Mouse (Mus musculus): Measurements from ENCODE around the gene E4f1. TPM values are rescaled to one million over a fixed set of nuclear protein-coding genes. Genes with fewer than 3 reads are reported as not detected.

Gene E4f1
- polyA plus RNA-seq, 1 experiment from 2014 or later, result 41.9 TPM

DNA sequence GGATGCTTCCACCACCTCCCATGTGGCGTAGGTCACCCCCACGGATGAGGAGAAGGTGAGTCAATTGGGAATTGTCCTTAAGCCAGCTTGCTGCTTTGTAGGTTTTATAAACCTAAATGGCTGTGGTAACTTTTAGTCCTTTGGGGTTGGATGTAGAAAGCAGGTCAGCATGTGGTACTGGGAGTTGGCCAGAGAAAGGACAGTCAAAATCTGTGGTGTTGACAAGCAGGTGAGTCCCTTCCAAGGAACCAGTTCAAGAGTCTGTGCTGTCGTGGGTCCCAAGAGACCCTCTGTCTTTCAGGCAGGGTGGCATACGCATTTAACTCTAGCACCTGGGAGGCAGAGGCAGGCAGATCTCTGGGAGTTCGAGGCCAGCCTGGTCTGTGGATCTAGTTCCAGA lies 45.6 kb downstream of the E4f1 start:
- H3K9ac ChIP-seq (replicated peaks), result no peak overlapping the region
- no peak overlapping the region for H3K27ac ChIP-seq (replicated peaks)
- H3K9me3 ChIP-seq, result no peaks in the 10 kb centered on the region
- peaks cover 56% of the 10 kb centered on the region for H3K36me3 ChIP-seq
- 92% methylated on average over 5 of the region's 5 CpGs for WGBS
- no peaks in the 10 kb centered on the region for H3K27me3 ChIP-seq
- no peak overlapping the region for H3K4me3 ChIP-seq
- ATAC-seq (ENCODE audit: low FRiP score, low read depth), result no peak
- peaks cover 12% of the 10 kb centered on the region for H3K4me1 ChIP-seq
- no peak overlapping the region for H3K4me2 ChIP-seq (replicated peaks)

DNA sequence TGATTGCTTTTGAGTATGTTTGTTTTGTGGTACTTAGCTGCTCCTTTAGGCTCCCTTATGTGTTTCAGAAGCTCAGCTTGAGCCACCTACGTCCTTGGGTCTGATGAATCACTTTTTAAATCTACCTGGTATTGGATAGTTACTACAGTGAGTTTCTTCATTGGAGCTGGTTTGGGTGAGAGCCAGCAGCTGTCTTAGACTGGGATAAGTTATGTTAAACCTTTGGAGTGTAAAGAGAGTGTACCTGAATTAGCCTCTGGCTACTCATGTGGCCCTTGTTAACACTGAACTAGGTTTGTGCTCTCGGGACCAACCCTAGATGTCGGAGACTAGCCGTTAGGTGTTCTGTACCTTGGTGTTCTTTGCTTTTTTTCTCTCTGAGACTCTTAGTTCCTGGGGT lies 47.0 kb downstream of the E4f1 start:
- WGBS, result 91% methylated on average over 4 of the region's 4 CpGs
- ATAC-seq (ENCODE audit: low FRiP score, low read depth), result no peak
- H3K9ac ChIP-seq (replicated peaks), result no peak overlapping the region
- H3K4me1 ChIP-seq, result peaks cover 10% of the 10 kb centered on the region
- H3K4me2 ChIP-seq (replicated peaks), result no peak overlapping the region
- H3K4me3 ChIP-seq, result no peak overlapping the region
- peaks cover 70% of the 10 kb centered on the region for H3K36me3 ChIP-seq
- no peak overlapping the region for H3K27ac ChIP-seq (replicated peaks)
- H3K27me3 ChIP-seq, result no peaks in the 10 kb centered on the region
- H3K9me3 ChIP-seq, result no peaks in the 10 kb centered on the region

DNA sequence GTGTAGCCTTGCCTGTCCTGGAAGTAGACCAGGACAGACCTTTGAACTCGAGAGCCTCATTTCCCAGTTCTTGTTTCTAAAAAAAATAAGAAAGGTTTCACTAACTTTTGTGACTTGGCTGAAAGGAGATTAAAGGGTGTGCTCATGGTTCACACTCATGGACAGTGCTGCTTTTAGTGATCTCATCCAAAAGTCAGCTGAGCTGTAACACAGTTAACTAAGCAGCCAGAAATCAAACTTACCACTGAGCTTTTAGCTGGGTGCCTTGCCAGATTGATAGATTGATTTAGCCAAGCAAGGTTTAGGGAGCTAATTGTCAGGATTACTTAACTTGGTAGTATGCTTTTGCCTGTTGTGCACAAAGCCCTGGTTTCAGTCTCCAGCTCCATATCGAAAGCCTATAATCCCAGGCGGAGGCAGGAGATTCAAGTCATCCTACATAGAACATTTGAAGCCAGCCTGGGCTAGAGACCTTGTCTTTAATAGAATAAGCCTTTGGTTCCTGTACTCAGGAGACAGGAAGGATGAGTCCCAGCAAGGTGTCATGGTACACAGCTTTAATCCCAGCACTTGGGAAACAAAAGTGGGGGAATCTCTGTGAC lies 54.0 kb downstream of the E4f1 start:
- Histone ChIP-seq H3K36me3 (peaks cover 50% of the 10 kb centered on the region), H3K4me2 (replicated peaks) (peak overlapping the region; percentile 98), H3K9ac (replicated peaks) (no peak overlapping the region; the same call in 1 of the 2 replicates), H3K27me3 (no peaks in the 10 kb centered on the region), H3K4me3 (peak overlapping the region; percentile 88), H3K4me1 (peaks cover 35% of the 10 kb centered on the region), H3K27ac (replicated peaks) (no peak overlapping the region), H3K9me3 (no peaks in the 10 kb centered on the region)
- no peak for ATAC-seq (ENCODE audit: low FRiP score, low read depth)
- 90% methylated on average over 3 of the region's 3 CpGs for WGBS

DNA sequence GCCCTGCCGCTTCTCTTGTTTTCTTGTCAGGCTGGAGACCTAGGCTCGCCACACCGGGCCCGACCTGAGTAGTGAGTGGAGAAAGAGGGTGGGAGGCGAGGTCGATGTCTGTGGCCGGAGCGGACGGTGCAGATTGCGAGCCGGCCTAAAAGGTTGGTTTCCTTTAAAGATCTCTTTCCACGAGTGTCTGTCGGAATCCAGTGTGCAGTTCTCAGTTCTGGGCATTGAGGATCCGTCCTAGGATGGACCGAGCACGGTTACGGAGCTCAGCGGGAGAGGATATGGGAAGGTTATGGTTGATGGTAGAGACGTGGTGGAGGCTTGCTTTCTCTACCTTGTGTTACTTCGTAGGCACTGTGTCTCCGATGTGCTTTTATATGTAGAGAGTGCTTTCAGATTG lies 55.1 kb downstream of the E4f1 start:
- H3K4me3 ChIP-seq, result peak overlapping the region; percentile 88
- H3K27ac ChIP-seq (replicated peaks), result peak overlapping the region; percentile 93
- peaks cover 50% of the 10 kb centered on the region for H3K36me3 ChIP-seq
- peaks cover 35% of the 10 kb centered on the region for H3K4me1 ChIP-seq
- ATAC-seq (ENCODE audit: low FRiP score, low read depth), result no peak; the same call in 1 of the 2 replicates
- WGBS, result under 1% methylated on average over 21 of the region's 21 CpGs
- peak overlapping the region; percentile 98 for H3K4me2 ChIP-seq (replicated peaks)
- peak overlapping the region; percentile 94 for H3K9ac ChIP-seq (replicated peaks)
- no peaks in the 10 kb centered on the region for H3K27me3 ChIP-seq
- H3K9me3 ChIP-seq, result no peaks in the 10 kb centered on the region

DNA sequence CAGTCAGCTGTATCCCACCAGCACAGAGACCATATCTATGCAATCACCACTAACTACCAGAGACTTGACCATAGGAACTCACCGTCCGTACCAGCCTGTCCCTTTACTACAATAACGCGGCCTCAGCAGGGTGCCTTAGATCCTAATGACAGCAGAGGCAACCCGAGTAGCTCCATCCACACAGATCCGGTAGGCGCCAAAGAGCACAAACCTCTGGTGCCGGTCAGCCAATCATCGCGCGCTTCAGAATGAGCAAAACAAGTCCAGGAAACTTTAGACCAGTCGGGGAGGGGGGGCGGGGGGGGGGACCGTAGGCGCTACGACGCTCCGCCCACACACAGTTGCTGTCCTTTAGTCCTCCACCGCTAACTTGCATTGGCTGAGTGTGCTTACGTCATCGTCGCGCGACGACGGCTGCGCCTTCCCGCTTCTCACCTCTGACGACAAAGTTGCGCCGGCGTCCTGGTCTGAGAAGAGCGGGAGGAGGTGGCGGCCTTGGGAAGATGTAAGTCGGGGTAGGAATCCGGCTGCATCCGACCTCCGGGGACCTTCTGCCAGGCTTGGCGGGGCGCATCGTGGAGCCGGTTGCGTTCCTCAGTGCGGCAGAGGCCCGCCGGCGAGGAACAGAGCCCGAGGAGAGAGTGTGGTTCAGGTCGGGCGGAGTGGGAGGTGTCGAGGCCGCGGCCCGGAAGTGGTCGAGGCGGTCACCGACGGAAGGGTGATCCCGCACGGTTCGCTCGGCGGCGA lies 55.7 kb downstream of the E4f1 start, which contains the start of gene Rnps1:
TSS of gene Rnps1 (plus strand) at position 336 of the 747 bp plus-strand sequence.
- peak within 1 kb of the TSS; percentile 98 for H3K4me2 ChIP-seq (replicated peaks)
- WGBS, result under 1% methylated on average over 64 of the region's 64 CpGs
- H3K4me3 ChIP-seq, result peak within 1 kb of the TSS; percentile 88
- H3K36me3 ChIP-seq, result peaks cover 50% of the 10 kb centered on the region
- no peaks in the 10 kb centered on the region for H3K27me3 ChIP-seq
- no peaks in the 10 kb centered on the region for H3K9me3 ChIP-seq
- H3K4me1 ChIP-seq, result peaks cover 35% of the 10 kb centered on the region
- ATAC-seq (ENCODE audit: low FRiP score, low read depth), result peak; percentile 96
- peak within 1 kb of the TSS; percentile 94 for H3K9ac ChIP-seq (replicated peaks)
- H3K27ac ChIP-seq (replicated peaks), result peak within 1 kb of the TSS; percentile 93

DNA sequence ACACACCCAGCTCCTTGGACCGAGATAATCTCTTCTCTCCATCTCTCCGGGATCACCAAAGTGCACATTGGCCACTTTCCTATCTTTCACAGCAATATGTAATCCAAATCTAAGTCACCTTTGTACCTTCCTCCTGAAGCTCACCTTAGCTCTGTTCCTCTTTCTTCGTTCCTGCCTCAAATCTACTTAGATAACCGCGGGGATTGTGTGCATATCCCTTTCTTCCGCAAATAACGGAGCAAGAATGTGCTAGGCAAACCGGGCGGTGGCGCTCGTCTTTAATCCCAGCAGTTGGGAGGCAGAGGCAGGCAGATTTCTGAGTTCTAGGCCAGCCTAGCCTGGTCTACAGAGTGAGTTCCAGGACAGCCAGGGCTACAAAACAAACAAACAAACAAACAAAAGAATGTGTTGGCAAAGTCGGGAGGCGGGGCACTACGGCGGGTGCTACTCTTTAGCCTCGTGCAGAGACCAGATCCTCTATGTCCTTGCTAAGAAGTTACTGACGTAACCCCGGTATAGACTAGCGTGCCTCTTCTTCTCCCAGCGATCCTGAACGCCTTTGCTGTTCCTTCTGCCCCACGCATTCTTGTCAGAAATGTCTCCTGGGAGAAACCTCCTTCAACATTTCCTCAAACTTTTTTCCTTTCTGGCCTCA lies 56.4 kb downstream of the E4f1 start:
- H3K27ac ChIP-seq (replicated peaks), result peak overlapping the region; percentile 93
- H3K4me3 ChIP-seq, result peak overlapping the region; percentile 88
- no peaks in the 10 kb centered on the region for H3K27me3 ChIP-seq
- H3K36me3 ChIP-seq, result peaks cover 50% of the 10 kb centered on the region
- H3K4me2 ChIP-seq (replicated peaks), result peak overlapping the region; percentile 98
- H3K4me1 ChIP-seq, result peaks cover 35% of the 10 kb centered on the region
- 36% methylated on average over 22 of the region's 22 CpGs for WGBS
- peak overlapping the region; percentile 68 for H3K9ac ChIP-seq (replicated peaks)
- H3K9me3 ChIP-seq, result no peaks in the 10 kb centered on the region
- ATAC-seq (ENCODE audit: low FRiP score, low read depth), result peak; percentile 36

DNA sequence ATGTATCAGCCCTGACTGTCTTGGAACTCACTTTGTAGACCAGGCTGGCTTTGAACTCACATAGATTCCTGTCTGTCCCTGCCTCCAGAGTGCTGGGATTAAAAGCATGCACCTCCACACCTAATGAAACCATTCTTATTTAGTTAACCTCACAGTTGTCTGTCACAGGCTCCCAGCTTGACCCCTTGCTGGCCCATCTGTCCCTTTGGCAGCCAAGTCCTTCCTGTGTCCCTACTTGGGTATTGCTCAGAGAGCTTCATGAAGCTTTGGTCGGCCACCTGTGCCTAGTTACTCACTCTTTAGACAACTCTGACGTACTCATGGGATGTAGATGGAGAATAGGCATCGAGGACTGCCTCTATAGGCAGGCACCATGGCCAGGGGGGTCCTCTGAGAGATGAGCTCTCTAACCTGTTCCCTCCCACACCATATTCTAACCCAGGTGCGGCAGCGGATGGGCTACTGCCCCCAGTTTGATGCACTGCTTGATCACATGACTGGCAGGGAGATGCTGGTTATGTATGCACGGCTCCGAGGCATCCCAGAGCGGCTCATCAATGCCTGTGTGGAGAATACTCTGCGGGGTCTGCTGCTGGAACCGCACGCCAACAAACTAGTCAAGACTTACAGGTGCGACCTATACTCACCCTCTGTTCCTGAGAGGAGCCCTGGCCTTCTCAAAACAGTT lies 62.9 kb downstream of the E4f1 start:
- Histone ChIP-seq H3K4me1 (no peaks in the 10 kb centered on the region; the same call in 1 of the 2 replicates), H3K9me3 (no peaks in the 10 kb centered on the region), H3K27ac (replicated peaks) (no peak overlapping the region), H3K4me3 (no peak overlapping the region), H3K9ac (replicated peaks) (no peak overlapping the region), H3K4me2 (replicated peaks) (no peak overlapping the region), H3K27me3 (no peaks in the 10 kb centered on the region), H3K36me3 (peaks cover 89% of the 10 kb centered on the region)
- no peak for ATAC-seq (ENCODE audit: low FRiP score, low read depth)
- 85% methylated on average over 12 of the region's 12 CpGs for WGBS

DNA sequence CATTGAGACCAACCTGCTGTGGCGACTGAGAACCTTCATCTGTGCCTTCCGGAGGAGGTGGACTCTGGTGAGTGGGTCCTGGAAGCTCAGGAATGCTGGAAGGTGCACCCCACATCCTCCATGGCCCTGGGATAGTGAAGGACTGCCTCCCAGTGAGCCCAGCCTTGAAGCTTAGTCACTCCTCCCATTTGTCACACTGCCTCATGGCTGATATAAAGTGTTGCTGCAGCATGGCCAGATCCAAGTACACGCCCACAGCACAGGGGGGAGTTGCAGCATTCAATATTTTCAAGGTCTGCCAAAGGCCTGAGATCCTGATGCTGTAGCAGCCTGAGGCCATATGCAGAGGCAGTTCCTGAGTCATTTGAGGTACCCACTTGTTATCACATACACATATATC lies 67.7 kb downstream of the E4f1 start:
- no peaks in the 10 kb centered on the region for H3K4me1 ChIP-seq
- H3K27ac ChIP-seq (replicated peaks), result no peak overlapping the region
- H3K36me3 ChIP-seq, result peaks cover 84% of the 10 kb centered on the region
- H3K9ac ChIP-seq (replicated peaks), result no peak overlapping the region
- WGBS, result 84% methylated on average over 3 of the region's 3 CpGs
- H3K4me3 ChIP-seq, result no peak overlapping the region
- H3K9me3 ChIP-seq, result no peaks in the 10 kb centered on the region
- no peak for ATAC-seq (ENCODE audit: low FRiP score, low read depth)
- H3K4me2 ChIP-seq (replicated peaks), result no peak overlapping the region
- H3K27me3 ChIP-seq, result no peaks in the 10 kb centered on the region

DNA sequence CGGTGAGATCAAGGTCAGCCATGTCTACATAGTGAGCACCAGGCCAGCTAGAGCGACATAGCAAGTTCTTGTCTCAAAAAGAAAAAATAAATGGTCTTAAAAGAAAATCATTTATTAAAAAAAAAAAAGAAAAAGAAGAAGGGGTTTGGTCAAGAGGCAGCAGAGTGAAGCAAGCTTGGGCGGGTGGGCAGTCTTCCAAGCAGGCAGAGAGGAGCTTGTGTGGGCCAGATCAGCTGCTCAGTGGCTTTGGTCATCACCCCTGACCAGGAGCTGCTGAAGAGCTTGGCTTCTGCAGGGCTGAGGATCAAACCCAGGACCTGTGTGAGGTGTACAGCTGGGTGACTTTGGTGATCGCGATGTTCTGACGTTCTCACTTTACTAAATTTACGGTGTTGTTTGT lies 75.7 kb downstream of the E4f1 start:
- no peak for ATAC-seq (ENCODE audit: low FRiP score, low read depth)
- no peak overlapping the region for H3K9ac ChIP-seq (replicated peaks)
- H3K4me3 ChIP-seq, result no peak overlapping the region
- no peaks in the 10 kb centered on the region for H3K9me3 ChIP-seq
- H3K36me3 ChIP-seq, result peaks cover 26% of the 10 kb centered on the region; the same call in 1 of the 2 replicates
- no peak overlapping the region for H3K27ac ChIP-seq (replicated peaks)
- WGBS, result 90% methylated on average over 7 of the region's 7 CpGs
- H3K4me2 ChIP-seq (replicated peaks), result no peak overlapping the region
- H3K4me1 ChIP-seq, result no peaks in the 10 kb centered on the region
- no peaks in the 10 kb centered on the region for H3K27me3 ChIP-seq

Data from midbrain, embryonic 12.5 days (tissue).